Mouse (Mus musculus): ENCODE data around the gene Cyb561d1.
A peak's percentile ranks its signal among the peaks of the same experiment; 100 is the strongest.

Gene Cyb561d1

DNA sequence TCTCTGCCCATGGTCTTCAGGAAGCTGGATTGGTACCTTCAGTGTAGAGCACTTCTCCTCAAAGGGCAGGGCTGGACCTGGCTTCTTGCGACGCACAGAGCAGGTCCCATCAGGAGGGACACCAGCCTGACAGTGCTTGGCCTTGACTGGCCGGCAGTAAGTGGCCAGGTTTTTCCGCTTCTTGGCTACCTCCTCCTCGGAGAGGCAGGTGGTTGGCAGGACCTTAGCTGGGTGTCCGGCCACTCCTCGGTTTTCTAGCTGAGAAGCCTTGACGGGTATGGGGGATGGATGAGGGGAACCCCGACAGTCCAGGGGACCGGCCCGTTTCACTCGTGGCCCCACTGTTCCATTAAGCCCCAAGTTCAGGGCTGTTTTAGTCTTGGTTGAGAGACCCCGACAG, 2.2 kb upstream of the Cyb561d1 start:
- DNase-seq: no peak

DNA sequence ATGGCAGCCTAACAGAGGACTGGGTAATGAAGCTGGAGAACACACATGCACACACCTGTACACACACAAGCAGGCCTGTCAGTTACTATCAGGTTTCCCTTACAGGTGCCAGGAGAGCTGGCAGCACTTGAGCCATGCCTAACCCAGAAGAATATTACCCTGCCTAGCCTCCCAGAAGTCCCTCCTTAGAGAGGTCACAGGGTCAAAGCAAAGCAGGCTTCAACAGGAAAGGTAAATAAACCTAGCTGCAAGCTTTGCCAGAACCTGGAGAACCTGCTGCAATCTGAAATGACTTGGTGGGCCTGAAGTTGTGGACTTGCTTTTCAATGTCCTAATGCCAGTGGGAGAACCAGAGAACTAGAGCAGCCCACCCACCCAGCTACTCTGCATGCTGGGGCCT, 1.5 kb upstream of the Cyb561d1 start:
- DNase-seq: no peak

DNA sequence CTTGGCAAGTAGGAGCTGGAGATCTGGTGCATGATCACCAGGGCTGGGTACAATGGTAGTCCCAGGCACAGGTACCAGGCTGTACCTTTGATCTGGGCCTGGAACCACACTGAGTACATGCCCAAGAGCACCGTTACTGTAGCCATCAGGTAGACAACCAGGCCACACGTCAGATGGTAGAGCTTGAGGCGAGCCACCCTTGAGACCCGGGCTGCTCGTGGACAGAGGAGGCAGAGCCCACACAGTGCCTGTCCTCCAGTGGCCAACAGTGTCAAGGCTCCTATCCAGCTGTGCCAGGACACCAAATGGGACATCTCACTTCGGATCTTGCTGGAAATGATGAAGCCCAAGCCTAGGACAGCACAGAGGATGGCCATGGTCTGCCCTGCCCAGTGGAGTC, 1.8 kb downstream of the Cyb561d1 start:
- DNase-seq: no peak

DNA sequence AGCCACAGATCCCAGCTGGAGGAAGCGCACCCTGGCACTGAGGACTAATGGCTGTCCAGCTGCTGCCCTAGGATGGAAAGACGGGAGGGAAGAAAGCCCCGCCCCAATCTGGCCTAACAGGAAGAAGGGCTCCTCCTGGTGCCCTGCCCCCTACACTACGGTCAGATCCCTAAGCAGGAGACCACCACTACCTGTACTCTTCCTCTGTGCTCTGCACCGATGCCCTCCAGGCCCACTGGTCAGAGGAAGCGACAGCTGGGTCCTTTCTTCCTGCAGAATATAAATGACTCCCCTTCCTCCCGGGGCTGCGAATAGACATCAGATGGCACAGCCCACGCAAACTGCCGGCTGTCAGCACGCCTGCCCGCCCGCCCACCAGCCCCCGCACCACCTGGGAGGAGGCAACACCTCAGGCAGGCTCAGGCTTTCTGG, 3.9 kb downstream of the Cyb561d1 start:
- peak; percentile 55 for DNase-seq

- no peak for DNase-seq
These were observed 4.9 kb downstream of the Cyb561d1 start for GRCm38 (mm10) chr3:108195941-108196590.

- DNase-seq: no peak
These were observed 5.7 kb downstream of the Cyb561d1 start for GRCm38 (mm10) chr3:108195287-108195686.

DNA sequence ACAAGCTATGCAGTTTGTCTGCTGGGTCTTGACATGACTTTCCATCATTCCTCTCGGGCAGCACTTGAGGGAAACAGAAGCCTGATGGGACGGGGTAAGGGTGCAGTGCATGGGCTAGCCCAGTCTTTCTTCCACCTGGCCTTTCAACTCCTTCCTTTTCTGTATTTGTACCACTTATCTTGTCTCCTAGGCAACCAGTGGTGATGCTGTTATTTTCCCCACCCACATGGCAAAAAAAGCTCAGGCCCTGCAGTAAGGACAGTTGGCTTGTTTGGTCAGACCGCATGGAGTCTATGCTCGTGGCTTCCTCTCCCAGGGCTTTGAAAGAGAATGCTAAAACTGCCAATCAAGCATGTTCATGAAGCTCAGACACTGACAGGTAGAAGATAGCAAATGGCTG, 7.3 kb downstream of the Cyb561d1 start:
- no peak for DNase-seq

GRCm38 (mm10) chr3:108189897-108190296, 11.1 kb downstream of the Cyb561d1 start:
- DNase-seq: no peak

GRCm38 (mm10) chr3:108188716-108189490, 12.1 kb downstream of the Cyb561d1 start:
- DNase-seq: no peak

- no peak for DNase-seq
These were observed 13.8 kb downstream of the Cyb561d1 start for GRCm38 (mm10) chr3:108187111-108187795.

GRCm38 (mm10) chr3:108186098-108187047, 14.6 kb downstream of the Cyb561d1 start, which contains the start of gene Amigo1:
TSS of gene Amigo1 (plus strand) at chr3:108186335.
- peak; percentile 53 for DNase-seq

DNA sequence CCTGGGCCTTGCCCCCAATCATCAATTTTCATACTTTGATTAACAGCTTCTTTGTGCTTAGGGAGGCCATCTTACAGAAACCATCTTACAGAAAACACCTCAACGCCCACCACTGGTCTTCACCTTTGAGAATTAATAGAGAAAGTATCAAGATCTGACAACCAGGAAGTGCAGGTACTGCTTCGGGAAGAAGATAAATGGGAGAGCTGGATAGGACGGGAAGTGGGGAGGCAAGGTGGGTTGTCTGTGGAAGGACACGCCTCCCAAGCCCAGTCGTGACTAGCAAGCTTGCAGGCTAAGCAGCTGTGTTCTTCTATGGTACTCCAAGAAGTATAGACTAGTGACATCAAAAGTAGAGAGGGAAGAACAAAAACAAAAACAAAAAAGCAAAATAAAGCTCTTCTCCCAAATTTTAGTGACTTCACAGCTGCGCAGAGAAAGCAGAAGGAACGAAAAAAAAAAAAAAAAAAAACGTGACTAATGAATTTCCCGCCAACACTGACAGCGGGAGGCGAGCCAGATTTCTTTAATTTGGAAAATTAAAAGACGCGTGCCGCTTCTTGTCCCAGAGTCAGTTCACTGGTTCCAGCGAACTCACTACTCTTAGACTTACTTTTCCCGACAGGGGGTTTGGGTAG, 15.4 kb downstream of the Cyb561d1 start:
- no peak for DNase-seq

- no peak for DNase-seq
These were observed 16.3 kb downstream of the Cyb561d1 start for GRCm38 (mm10) chr3:108184742-108185141.

GRCm38 (mm10) chr3:108180514-108180913, 20.5 kb downstream of the Cyb561d1 start:
- DNase-seq: no peak

DNA sequence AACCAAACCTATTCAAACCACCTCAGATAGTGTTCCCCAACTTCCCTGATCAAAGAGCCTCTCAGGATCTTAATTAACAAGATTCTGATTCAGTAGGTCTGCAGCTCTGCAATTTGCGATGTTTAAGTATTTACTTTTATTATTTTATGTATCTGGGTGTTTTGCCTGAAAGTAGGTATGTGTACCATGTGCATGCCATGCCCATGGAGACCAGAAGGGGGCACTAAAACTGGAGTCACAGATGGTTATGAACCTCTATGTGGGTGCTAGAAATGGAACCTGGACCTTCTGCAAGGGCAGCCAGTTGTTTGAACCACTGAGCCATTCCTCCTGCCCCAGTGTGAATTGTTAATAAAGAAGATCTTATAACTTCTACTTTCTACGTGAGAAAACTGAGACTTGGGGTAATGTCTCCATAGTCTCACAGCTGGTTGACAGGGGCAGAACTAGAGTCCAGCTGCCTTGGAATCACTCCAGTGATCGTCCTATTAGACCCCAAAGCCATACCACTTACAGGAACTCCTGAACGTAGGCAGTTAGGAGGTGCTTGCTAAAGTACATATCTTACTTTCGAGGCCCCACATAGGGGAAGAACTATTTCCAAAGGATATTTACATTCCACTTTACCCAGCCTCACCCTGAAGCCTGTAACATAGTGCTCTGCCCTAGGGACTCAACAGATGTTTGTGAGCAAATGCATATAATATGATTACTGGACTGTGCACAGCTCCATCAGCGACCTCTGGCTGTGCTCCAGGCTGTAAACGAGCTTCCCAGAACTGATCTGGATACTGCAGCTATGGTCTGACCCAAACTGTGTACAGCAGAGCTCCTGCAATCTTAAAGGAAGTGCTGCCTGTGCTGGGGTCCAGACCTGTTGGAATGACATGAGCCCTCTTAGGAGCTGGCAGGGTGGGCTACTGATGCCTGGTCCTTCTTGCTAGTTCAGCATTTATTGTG, 22.0 kb downstream of the Cyb561d1 start:
- DNase-seq: no peak

- peak; percentile 32 for DNase-seq
These were observed 26.1 kb downstream of the Cyb561d1 start for GRCm38 (mm10) chr3:108174672-108175531.

- DNase-seq: no peak
These were observed 31.8 kb downstream of the Cyb561d1 start for GRCm38 (mm10) chr3:108169199-108169598.

DNA sequence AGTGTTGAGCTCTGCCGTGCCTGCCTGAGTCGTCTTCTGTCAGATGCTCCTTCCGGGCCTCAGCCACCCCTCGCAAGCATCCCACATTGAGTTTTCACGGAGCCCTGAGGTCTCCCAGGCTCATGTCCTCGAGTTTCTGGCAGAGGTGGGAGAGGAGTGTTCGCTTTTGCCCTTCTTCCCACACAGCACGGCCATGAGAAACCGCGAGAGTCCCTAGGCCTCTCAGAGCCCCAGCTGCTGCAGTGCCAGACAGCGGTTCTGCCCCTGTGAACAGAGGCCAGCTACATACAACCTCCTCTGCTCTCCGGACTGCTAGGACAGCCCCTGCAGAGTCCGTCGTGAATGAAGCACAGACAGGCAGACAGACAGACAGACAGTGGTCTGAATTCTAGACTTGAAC, 33.5 kb downstream of the Cyb561d1 start:
- no peak for DNase-seq

- peak; percentile 43 for DNase-seq
These were observed 34.4 kb downstream of the Cyb561d1 start for GRCm38 (mm10) chr3:108166486-108167211.
